Mouse (Mus musculus) layer of hippocampus, postnatal 25 days (tissue): ENCODE measurements around the gene Pde3a. TPM values are rescaled to one million over a fixed set of nuclear protein-coding genes. Genes with fewer than 3 reads are reported as not detected.
"Not testable (repeated sequence)": the region's sequence is repeated elsewhere in the genome, so short reads cannot be mapped to it uniquely, and the experiment has no call there.

Experiments
- DNase-seq, 2 experiments: peaks; one replicate each; pipeline ENCODE4 v3.0.0; 2022; ENCODE audit warnings: mixed read lengths in 2 of 2, low spot score in 1 of 2; ENCODE audit errors: extremely low spot score in 1 of 2
- total RNA-seq, 2 experiments: library from RNA; stranded (reverse); gene quantifications; 2 replicates each; pipeline ENCODE4 v1.2.3; 2021

The Pde3a gene
- total RNA-seq, 2 experiments from 2014 or later, result 2.2 to 3.0 TPM

- no peak for DNase-seq
Measured at GRCm38 (mm10) chr6:141318440-141318839, 69.4 kb downstream of the Pde3a start.

- no peak for DNase-seq
Measured at GRCm38 (mm10) chr6:141321253-141321652, 72.2 kb downstream of the Pde3a start.

GRCm38 (mm10) chr6:141322961-141323360 lies 73.9 kb downstream of the Pde3a start:
- no peak for DNase-seq

GRCm38 (mm10) chr6:141327134-141327533 lies 78.1 kb downstream of the Pde3a start:
- not testable (repeated sequence) for DNase-seq

GRCm38 (mm10) chr6:141328071-141328470 lies 79.0 kb downstream of the Pde3a start:
- DNase-seq, result no peak

GRCm38 (mm10) chr6:141331464-141331863 lies 82.4 kb downstream of the Pde3a start:
- no peak for DNase-seq

GRCm38 (mm10) chr6:141332613-141333165 lies 83.6 kb downstream of the Pde3a start:
- no peak for DNase-seq

- DNase-seq, result no peak
Measured at GRCm38 (mm10) chr6:141333245-141333644, 84.2 kb downstream of the Pde3a start.

- DNase-seq, result no peak
Measured at GRCm38 (mm10) chr6:141335878-141336277, 86.8 kb downstream of the Pde3a start.

GRCm38 (mm10) chr6:141336438-141336837 lies 87.4 kb downstream of the Pde3a start:
- no peak for DNase-seq

- peak in 1 of 2 experiments; percentile 10 for DNase-seq
Measured at GRCm38 (mm10) chr6:141337673-141338072, 88.6 kb downstream of the Pde3a start.

- no peak for DNase-seq
Measured at GRCm38 (mm10) chr6:141341385-141341784, 92.3 kb downstream of the Pde3a start.

- no peak for DNase-seq
Measured at GRCm38 (mm10) chr6:141347870-141348269, 98.8 kb downstream of the Pde3a start.

- no peak for DNase-seq
Measured at GRCm38 (mm10) chr6:141348542-141348941, 99.5 kb downstream of the Pde3a start.

GRCm38 (mm10) chr6:141350261-141350660 lies 101.2 kb downstream of the Pde3a start:
- DNase-seq, result no peak

- DNase-seq, result no peak
Measured at GRCm38 (mm10) chr6:141352277-141352676, 103.2 kb downstream of the Pde3a start.

- DNase-seq, result no peak
Measured at GRCm38 (mm10) chr6:141363664-141364063, 114.6 kb downstream of the Pde3a start.

GRCm38 (mm10) chr6:141367037-141367436 lies 118.0 kb downstream of the Pde3a start:
- no peak for DNase-seq

GRCm38 (mm10) chr6:141372697-141373096 lies 123.6 kb downstream of the Pde3a start:
- DNase-seq, result no peak

GRCm38 (mm10) chr6:141374469-141375057 lies 125.5 kb downstream of the Pde3a start:
- no peak for DNase-seq

- no peak for DNase-seq
Measured at GRCm38 (mm10) chr6:141375155-141375554, 126.1 kb downstream of the Pde3a start.

- no peak for DNase-seq
Measured at GRCm38 (mm10) chr6:141380927-141381326, 131.9 kb downstream of the Pde3a start.
